Mouse (Mus musculus) midbrain, embryonic 15.5 days (tissue): ENCODE measurements at regions not wholly inside any gene's neighbourhood (a gene's known extent, or its start where the extent isn't known, plus 50 kb on each side); places are given as distances from the start of the nearest gene placed in this dataset.

Experiments
- ATAC-seq: fragments of 200-750 bp; cut with Nextera tagmentation; replicated peaks from 2 replicates; pipeline ENCODE4 v1.8.0; 2017; ENCODE audit warnings: moderate TSS enrichment
- H3K27ac ChIP-seq: fragments of 300-500 bp; sonication (generic); 2 replicates; pipeline ENCODE4 v1.5.1; 2015; ENCODE audit warnings: mild to moderate bottlenecking, inconsistent platforms
- H3K27me3 ChIP-seq: fragments of 300-500 bp; sonication (generic); replicated peaks from 2 replicates; pipeline ENCODE4 v1.6.1; 2015; ENCODE audit warnings: inconsistent platforms
- H3K36me3 ChIP-seq: fragments of 300-500 bp; sonication (generic); replicated peaks from 2 replicates; pipeline ENCODE4 v1.6.1; 2015; ENCODE audit warnings: inconsistent platforms
- H3K4me1 ChIP-seq: fragments of 300-500 bp; sonication (generic); 2 replicates; pipeline ENCODE4 v1.6.1; 2015; ENCODE audit warnings: inconsistent platforms
- H3K4me2 ChIP-seq: fragments of 300-500 bp; sonication (generic); 2 replicates; pipeline ENCODE4 v1.6.1; 2015; ENCODE audit warnings: inconsistent platforms, mild to moderate bottlenecking, moderate library complexity
- H3K4me3 ChIP-seq: fragments of 300-500 bp; sonication (generic); 2 replicates; pipeline ENCODE4 v1.5.1; 2015; ENCODE audit warnings: mild to moderate bottlenecking, inconsistent platforms
- H3K9ac ChIP-seq: fragments of 300-500 bp; sonication (generic); 2 replicates; pipeline ENCODE4 v1.6.1; 2015; ENCODE audit warnings: mild to moderate bottlenecking, inconsistent platforms
- H3K9me3 ChIP-seq: fragments of 300-500 bp; sonication (generic); 2 replicates; pipeline ENCODE4 v1.6.1; 2016; ENCODE audit warnings: inconsistent platforms
- WGBS: fragments of 180-500 bp; shearing (Covaris S2); methylation state at CpG from one replicate; pipeline ENCODE4 v1.1.7; 2015; ENCODE audit warnings: mixed read lengths; 5-methylcytosine and 5-hydroxymethylcytosine counted together

- H3K4me1 ChIP-seq, result no peaks in the 10 kb centered on the region
- no peak overlapping the region for H3K9ac ChIP-seq
- WGBS, result 37% methylated on average over 3 of the region's 3 CpGs
- no peak overlapping the region for H3K27ac ChIP-seq
- H3K4me2 ChIP-seq, result no peak overlapping the region
- H3K9me3 ChIP-seq, result no peaks in the 10 kb centered on the region
- no peak overlapping the region for H3K4me3 ChIP-seq
- no peaks in the 10 kb centered on the region for H3K36me3 ChIP-seq
- no peaks in the 10 kb centered on the region for H3K27me3 ChIP-seq
- ATAC-seq, result no peak
Observed at GRCm38 (mm10) chr16:65160286-65160685, 54.6 kb upstream of the Htr1f start.

GRCm38 (mm10) chr16:65155536-65155935, 49.9 kb upstream of the Htr1f start:
- Histone ChIP-seq H3K9me3 (no peaks in the 10 kb centered on the region), H3K36me3 (no peaks in the 10 kb centered on the region), H3K27ac (no peak overlapping the region), H3K27me3 (no peaks in the 10 kb centered on the region), H3K4me3 (no peak overlapping the region), H3K9ac (no peak overlapping the region), H3K4me1 (no peaks in the 10 kb centered on the region), H3K4me2 (no peak overlapping the region)
- WGBS, result 60% methylated on average over 1 of the region's 1 CpGs
- ATAC-seq, result no peak
